Mouse (Mus musculus): ENCODE results near the gene Uroc1. TPM values are rescaled to one million over a fixed set of nuclear protein-coding genes. Genes with fewer than 3 reads are reported as not detected.

Gene Uroc1
- not detected in 2 replicates for polyA plus RNA-seq (2012; ENCODE audit: insufficient read depth, insufficient read length, missing spikeins)

DNA sequence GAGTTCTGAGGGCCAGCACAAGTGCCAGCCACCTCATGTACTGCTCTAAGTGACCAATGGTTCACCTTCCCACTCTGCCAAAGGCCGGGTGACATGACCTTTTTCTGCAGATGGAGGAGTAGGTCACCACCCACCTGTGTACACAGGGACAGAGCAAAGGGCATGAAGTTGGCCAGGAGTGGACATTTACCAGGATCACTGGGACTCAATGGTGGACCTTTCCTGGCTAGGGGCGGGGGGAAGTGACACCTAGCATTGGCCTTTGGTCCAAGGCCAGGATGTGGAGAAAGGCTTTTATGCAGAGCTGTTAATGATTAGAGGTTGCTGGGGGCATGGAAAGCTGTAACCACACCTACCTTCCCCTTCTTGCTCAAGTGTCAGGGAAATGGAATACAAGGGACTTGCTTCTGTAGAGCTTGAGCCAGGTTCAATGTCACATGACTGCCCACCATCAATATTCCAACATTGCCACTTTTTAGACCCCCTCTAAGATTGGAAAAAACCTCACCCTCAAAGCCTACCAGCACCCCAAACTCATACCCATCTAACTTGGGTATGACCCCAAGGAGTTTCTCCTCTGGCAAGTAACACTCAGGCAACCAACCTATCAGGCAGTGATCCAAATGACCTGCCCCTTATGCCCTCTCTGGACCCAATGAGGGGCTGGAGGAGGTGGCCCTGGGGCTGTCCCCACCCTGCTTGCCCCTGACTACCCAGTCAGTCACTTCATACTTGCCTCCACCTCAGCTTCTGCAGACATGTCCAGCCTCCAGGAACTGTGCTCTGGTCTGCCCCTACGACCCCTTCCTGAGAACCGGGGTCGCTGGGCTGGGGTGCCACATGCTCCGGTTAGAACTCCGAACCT, at the start of gene Uroc1:
Gene Uroc1, plus strand, starts transcription at position 724 of the 865 bp plus-strand sequence.
- H3K4me1 ChIP-seq (ENCODE audit: control insufficient read depth, insufficient read depth, insufficient read length, low read length): no peaks in the 10 kb centered on the region
- H3K27ac ChIP-seq (replicated peaks; ENCODE audit: low read depth, low read length): no peak within 1 kb of the TSS
- H3K4me3 ChIP-seq (ENCODE audit: insufficient read depth, low read depth, low read length): no peak within 1 kb of the TSS

DNA sequence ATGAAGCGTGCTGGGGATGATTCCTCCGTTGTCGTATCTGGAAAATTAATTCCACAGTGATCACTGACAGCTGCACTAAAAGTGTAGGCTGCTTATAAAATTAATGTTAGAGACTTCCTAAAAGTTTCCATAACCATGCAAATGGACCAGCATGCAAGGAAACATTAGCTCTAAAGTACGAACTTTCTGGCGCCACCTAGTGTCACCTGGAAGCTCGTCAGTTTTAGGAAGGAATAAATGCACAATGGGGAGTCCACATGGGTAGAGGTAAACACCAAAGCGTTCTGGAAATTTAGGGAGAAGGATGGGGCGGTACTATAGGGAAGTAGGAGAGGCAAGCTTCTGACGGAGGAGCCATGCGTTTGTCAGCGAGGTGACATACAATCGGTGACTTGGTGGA, 44.8 kb upstream of the Uroc1 start:
- Histone ChIP-seq H3K4me1 (ENCODE audit: control insufficient read depth, insufficient read depth, insufficient read length, low read length) (no peaks in the 10 kb centered on the region), H3K4me3 (ENCODE audit: insufficient read depth, low read depth, low read length) (no peak overlapping the region), H3K27ac (replicated peaks; ENCODE audit: low read depth, low read length) (no peak overlapping the region)

DNA sequence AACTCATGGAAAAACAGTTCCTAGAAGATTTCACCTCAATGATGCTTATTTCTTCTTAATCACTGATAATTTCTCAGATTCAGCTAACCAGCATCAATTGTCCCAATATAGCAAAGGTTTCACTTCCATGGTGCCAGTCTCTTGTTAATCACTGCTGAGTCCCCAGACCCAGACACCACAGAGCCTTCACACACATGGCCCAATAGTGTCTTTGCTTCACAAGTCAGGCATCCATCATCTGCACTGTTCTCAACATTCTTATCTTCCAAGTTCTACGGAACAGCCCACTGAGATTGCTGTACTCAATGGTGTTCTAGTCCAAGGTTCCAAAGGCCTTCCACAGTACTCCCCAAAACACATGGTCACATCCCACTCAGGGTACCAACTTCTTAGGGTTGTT, 32.2 kb upstream of the Uroc1 start, which contains the start of gene BC048671:
Gene BC048671, plus strand, starts transcription at position 301 of the 400 bp plus-strand sequence.
- Histone ChIP-seq H3K27ac (replicated peaks; ENCODE audit: low read depth, low read length) (no peak within 1 kb of the TSS), H3K4me1 (ENCODE audit: control insufficient read depth, insufficient read depth, insufficient read length, low read length) (no peaks in the 10 kb centered on the region), H3K4me3 (ENCODE audit: insufficient read depth, low read depth, low read length) (no peak within 1 kb of the TSS)

DNA sequence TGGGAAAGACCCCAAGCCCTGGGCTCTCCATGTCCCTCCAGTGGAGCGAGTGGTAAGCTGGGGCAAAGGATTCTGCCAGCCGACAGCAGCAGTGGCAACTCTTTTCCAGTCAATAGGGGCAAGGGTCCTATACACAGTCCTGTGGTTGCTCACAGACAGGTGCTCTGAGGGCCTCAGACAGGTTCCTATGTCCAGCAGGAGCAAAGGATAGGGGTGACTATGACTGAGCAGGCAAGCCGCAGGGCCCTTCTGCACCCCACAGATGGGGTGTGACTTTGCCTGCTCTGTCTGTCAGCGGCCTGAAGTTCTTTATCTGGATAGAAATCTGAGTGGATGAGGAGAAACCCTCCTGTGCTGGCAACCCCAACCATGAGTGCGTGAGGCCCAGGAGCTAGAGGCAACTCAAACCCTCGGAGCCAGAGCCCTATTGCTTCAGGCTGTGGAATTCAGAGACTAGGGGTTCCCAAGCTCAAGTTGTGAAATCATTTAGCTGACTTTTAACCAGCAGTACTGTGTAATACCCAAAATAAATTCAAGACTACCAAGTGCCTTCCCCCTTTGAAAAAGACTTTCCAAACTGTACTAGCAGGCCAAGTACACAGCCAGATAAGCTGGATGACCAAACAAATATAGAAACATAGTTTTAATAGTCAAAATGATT, 26.6 kb upstream of the Uroc1 start:
- Histone ChIP-seq H3K4me3 (ENCODE audit: insufficient read depth, low read depth, low read length) (no peak overlapping the region), H3K4me1 (ENCODE audit: control insufficient read depth, insufficient read depth, insufficient read length, low read length) (no peaks in the 10 kb centered on the region), H3K27ac (replicated peaks; ENCODE audit: low read depth, low read length) (no peak overlapping the region)

DNA sequence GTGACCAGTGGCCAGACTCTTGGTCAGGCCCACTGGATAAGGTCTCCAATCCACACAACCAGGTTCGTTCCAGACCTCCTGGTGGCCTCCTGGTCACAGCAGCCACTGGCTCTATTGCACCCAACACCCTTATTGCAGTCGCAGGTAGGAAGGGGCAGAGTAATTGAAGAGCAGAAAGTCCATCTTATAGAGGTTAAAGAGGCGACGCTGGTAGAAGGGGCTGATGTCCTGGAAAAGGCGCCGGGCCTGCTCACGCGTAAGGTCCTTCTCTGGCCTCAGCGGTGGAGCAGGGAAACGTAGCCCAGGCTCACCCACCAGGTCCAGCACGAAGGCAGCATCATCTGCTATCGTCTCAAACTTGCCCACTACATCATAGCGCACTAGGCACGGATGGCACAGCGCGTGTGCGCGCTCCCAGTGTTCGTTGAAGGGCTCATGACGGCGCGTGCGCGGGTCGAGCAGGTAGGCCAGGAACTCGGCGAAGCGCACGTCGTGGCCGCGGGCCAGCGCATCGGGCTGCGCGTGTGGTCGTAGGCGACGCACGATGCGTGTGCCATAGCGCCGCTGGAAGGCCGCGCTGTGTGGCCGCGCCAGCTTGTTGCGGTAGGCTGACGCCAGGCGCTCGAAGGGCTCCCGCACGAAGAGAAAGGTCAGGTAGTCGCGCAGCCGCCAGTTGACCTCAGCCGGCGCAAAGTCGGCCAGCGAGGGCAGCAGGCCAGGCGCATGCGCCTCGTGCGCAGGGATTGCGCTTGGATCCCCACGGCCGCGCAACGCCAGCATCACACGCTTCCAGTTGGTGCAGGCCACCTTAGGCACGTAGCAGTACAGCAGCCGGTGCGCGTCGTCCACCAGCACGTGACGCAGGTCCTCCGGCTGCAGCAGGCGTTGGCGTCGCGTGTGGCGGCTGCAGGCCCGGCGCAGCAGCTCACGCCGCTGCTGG, 24.0 kb upstream of the Uroc1 start:
- no peak overlapping the region for H3K4me3 ChIP-seq (ENCODE audit: insufficient read depth, low read depth, low read length)
- H3K27ac ChIP-seq (replicated peaks; ENCODE audit: low read depth, low read length): no peak overlapping the region
- H3K4me1 ChIP-seq (ENCODE audit: control insufficient read depth, insufficient read depth, insufficient read length, low read length): no peaks in the 10 kb centered on the region

DNA sequence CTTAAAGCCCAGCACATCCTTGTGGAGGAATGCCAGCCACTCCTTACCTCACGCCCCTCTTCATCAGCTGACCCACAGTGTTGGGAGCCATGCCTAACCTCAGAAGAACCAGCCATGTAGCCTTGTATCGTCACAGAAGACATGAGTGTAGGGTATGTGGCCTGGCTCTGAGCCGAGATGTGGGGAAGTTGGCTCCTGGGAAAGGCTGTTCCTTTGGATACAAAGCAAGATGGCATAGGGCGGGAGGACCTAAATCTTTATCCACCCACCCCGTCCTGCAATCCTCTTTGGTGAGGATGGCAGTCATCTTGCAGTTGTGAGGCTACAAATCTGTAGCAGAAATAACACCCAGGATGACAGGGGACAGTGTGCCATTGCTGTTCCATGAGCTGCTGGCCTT, 17.1 kb upstream of the Uroc1 start:
- Histone ChIP-seq H3K27ac (replicated peaks; ENCODE audit: low read depth, low read length) (no peak overlapping the region), H3K4me3 (ENCODE audit: insufficient read depth, low read depth, low read length) (no peak overlapping the region), H3K4me1 (ENCODE audit: control insufficient read depth, insufficient read depth, insufficient read length, low read length) (no peaks in the 10 kb centered on the region)

DNA sequence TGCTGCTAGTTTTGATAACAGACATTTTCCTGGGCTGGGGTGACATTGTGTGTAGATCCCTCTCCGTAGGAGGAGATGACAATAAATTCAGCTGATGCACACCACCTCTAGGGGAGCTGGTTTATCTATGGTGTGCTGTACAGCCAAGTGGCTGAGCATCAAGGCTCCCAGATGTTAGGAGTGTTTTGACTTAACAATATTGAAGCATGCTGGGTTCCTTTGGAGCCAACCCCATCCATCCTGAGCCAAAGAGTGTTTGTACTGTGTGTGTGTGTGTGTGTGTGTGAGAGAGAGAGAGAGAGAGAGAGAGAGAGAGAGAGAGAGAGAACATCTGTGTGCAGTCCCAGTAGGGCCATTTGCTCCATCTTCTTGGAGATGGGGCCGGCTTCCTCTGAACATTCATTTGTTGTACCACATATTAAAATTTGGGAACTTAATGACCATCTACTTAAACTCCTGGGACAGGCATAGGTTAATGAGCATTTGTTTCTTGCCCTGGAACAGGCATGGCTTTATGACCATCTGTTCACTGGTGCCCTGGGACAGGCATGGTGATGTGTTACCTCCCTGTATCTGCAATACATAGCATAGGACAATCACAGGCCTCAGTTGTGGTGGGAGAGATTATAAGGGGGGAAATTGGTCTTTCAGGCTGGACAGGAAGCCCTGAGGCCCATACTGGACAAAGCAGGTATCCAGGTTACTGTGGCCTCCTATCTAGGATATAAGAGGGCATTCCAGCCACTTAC, 15.4 kb upstream of the Uroc1 start:
- H3K4me1 ChIP-seq (ENCODE audit: control insufficient read depth, insufficient read depth, insufficient read length, low read length): no peaks in the 10 kb centered on the region
- H3K27ac ChIP-seq (replicated peaks; ENCODE audit: low read depth, low read length): no peak overlapping the region

DNA sequence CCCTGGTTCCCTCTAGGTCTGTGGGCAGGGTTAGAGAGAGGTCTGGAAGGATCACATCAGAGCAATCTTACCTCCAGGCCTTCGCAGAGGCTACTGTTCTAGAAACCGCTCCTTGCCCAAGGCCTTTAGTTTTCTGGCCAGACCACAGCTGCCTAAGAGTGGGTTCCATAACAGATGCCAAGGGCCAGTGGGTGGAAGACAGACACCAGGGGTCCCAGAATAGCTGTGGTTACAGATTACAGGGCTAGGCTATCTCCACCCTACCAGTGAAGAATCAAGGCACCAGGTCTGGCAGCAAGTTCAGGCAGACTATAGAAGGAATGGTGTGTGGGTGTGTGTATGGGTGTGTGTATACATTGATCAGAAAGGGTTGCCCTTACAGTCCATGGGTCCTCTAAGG, 14.1 kb upstream of the Uroc1 start:
- Histone ChIP-seq H3K27ac (replicated peaks; ENCODE audit: low read depth, low read length) (no peak overlapping the region), H3K4me1 (ENCODE audit: control insufficient read depth, insufficient read depth, insufficient read length, low read length) (no peaks in the 10 kb centered on the region), H3K4me3 (ENCODE audit: insufficient read depth, low read depth, low read length) (no peak overlapping the region)

More for the DNA sequence above, 15.4 kb upstream of the Uroc1 start:
- no peak overlapping the region for H3K4me3 ChIP-seq (ENCODE audit: insufficient read depth, low read depth, low read length)

DNA sequence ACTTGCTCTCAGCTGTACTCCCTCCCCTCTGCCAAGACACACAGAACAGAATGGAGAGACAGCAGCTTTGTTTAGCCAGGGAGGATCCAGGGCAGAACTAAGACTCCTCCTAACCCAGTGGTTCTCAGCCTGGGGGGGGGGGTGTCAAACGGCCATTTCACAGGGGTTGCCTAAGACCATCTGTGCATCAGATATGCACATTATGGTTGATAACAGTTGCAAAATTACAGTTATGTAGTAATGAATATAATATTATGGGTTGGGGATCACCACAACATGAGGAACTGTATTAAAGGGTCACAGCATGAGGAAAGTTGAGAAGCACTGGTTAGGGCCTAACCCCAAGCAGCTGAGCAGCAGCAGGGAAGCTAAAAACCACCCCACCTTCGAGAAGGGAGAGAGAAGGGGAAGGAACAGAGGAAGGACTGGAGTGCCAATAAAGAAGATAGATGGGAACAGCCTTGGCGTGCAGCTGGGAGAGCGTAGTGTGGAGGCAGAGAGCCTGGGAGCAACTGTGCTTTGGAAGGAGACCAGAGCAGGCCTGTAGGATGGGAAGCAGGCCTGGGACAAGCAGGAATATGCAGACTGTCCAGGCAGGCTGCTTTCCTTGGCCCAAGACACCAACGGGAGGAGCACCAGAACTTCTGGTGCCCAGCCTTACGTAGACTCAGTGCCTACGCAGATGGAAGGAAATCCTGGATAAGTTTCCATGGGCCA, 13.5 kb upstream of the Uroc1 start:
- Histone ChIP-seq H3K4me1 (ENCODE audit: control insufficient read depth, insufficient read depth, insufficient read length, low read length) (no peaks in the 10 kb centered on the region), H3K27ac (replicated peaks; ENCODE audit: low read depth, low read length) (no peak overlapping the region), H3K4me3 (ENCODE audit: insufficient read depth, low read depth, low read length) (no peak overlapping the region)

DNA sequence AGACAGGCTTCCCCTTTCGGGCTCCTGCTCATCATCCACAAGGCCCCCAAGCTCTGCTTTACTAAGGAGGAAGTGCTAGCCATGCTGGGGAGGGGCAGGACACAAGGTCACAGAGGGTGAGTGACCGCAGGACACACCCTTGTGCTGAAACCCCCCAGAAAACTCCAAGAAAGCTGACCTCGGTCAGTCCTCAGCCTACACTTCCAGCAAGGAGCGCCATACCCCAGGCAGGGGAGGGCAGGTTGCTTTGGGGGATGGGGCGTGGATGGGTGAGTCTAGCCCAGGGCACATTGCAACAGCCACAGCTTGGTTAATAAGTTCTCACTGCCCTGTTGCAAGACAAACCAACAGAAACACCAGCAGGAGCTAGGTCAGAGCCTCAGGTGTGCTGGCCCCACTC, 12.7 kb upstream of the Uroc1 start:
- Histone ChIP-seq H3K4me3 (ENCODE audit: insufficient read depth, low read depth, low read length) (no peak overlapping the region), H3K4me1 (ENCODE audit: control insufficient read depth, insufficient read depth, insufficient read length, low read length) (no peaks in the 10 kb centered on the region), H3K27ac (replicated peaks; ENCODE audit: low read depth, low read length) (no peak overlapping the region)

DNA sequence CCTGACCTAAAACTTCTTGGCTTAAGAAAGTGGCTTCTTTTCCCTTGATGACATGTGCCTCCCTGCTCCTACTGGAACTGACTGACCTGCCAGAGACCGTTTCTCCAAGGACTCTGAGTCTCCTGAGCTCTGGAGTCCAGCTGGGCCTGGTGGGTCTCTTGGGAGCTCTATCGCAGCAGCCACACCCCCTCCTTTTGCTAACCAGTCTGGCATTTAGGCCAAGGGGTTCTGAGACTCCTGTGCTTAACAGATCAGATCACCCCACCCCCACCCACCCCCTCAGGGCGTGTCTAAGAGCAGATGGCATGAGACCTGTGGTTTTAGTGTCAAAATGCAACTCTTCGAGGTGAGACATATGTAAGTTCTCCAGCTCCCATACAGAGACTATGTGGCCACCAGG, 11.3 kb upstream of the Uroc1 start:
- Histone ChIP-seq H3K4me3 (ENCODE audit: insufficient read depth, low read depth, low read length) (no peak overlapping the region), H3K27ac (replicated peaks; ENCODE audit: low read depth, low read length) (no peak overlapping the region), H3K4me1 (ENCODE audit: control insufficient read depth, insufficient read depth, insufficient read length, low read length) (no peaks in the 10 kb centered on the region)

DNA sequence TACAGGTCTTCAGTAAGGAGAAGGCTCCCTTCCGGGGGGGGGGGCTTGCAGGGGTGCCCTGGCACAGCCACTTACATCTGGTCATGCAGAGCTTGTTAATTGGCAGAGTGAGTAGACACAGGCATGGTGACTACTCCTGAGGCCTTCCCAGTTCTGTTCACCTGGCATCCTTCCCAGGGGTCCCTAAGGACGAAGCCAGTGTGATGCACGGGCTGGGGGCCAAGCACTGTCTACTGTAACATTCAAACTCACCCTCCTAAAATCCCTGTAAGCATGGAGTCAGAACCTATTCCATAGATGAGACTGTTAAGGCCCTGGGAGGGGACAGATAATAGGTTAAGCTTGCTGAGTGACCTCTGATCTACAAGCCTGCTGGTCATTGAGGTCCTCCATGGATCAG, 9.1 kb upstream of the Uroc1 start:
- Histone ChIP-seq H3K4me3 (ENCODE audit: insufficient read depth, low read depth, low read length) (no peak overlapping the region), H3K27ac (replicated peaks; ENCODE audit: low read depth, low read length) (no peak overlapping the region)

DNA sequence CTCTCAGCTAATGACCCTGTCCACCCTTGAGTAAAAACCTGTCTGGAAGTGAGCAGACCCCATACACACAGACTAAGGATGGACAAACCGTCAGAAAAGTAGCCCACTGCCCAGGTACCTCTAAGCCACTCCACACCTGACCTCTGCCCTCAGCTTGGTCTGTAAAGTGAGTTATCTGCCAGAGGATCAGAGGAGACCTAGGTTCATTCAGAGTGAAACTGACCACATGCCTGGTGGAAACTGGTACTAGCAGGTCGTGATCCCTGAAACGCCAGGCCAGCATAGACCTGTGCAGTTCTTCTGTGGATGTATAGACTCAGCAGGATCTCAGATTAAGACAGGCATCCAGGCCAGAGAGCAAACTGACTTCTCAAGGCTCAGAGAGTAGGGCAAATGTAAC, 8.6 kb upstream of the Uroc1 start:
- H3K27ac ChIP-seq (replicated peaks; ENCODE audit: low read depth, low read length): no peak overlapping the region
- H3K4me1 ChIP-seq (ENCODE audit: control insufficient read depth, insufficient read depth, insufficient read length, low read length): no peaks in the 10 kb centered on the region
- no peak overlapping the region for H3K4me3 ChIP-seq (ENCODE audit: insufficient read depth, low read depth, low read length)

More for the DNA sequence above, 9.1 kb upstream of the Uroc1 start:
- H3K4me1 ChIP-seq (ENCODE audit: control insufficient read depth, insufficient read depth, insufficient read length, low read length): no peaks in the 10 kb centered on the region

DNA sequence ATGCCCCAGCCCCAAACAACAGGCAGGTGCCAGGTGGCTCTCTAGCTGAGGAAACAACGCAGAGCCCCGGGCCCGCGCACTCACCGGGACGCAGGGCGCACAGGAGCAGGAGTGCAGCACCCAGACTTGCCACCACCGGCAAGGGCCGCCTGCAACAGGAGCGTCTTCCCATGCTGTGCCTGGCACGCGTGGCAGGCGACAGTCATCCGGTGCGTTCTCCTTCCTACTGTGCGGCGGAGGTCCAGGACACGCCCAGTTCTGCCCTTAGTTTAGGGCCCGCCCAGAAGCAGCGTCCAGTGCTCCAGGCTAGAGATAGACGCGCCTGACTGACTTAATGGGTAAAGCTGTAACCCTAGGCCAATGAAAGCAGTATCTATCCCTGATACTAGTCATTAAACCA, 8.1 kb upstream of the Uroc1 start, which contains the start of gene Chst13:
Gene Chst13, minus strand, starts transcription at position 195 of the 400 bp plus-strand sequence.
- Histone ChIP-seq H3K27ac (replicated peaks; ENCODE audit: low read depth, low read length) (no peak within 1 kb of the TSS), H3K4me1 (ENCODE audit: control insufficient read depth, insufficient read depth, insufficient read length, low read length) (no peaks in the 10 kb centered on the region), H3K4me3 (ENCODE audit: insufficient read depth, low read depth, low read length) (no peak within 1 kb of the TSS)

Measured in brown adipose tissue, adult 24 weeks (tissue).